Mouse (Mus musculus) right cerebral cortex, adult 2 months (tissue): ENCODE results near the gene Slamf6.
"Not testable (repeated sequence)": the region's sequence is repeated elsewhere in the genome, so short reads cannot be mapped to it uniquely, and the experiment has no call there.

Experiments used
- DNase-seq, 2 experiments: peaks; one replicate each; pipeline ENCODE4 v3.0.0; 2021 to 2022; ENCODE audit warnings: low spot score in 2 of 2

Gene Slamf6

GRCm38 (mm10) chr1:171955071-171955470, 37.8 kb downstream of the Slamf6 start:
- DNase-seq: no peak

GRCm38 (mm10) chr1:171957411-171957810, 40.1 kb downstream of the Slamf6 start:
- DNase-seq: no peak

GRCm38 (mm10) chr1:171960726-171961125, 43.4 kb downstream of the Slamf6 start:
- no peak for DNase-seq

- DNase-seq: no peak
These were observed 44.4 kb downstream of the Slamf6 start for GRCm38 (mm10) chr1:171961704-171962103.

GRCm38 (mm10) chr1:171963613-171964012, 46.3 kb downstream of the Slamf6 start:
- DNase-seq: no peak

GRCm38 (mm10) chr1:171966054-171966790, 48.9 kb downstream of the Slamf6 start:
- DNase-seq: no peak

- DNase-seq: no peak
These were observed 51.9 kb downstream of the Slamf6 start for GRCm38 (mm10) chr1:171969221-171969620.

GRCm38 (mm10) chr1:171970854-171971586, 53.7 kb downstream of the Slamf6 start:
- DNase-seq: no peak

- DNase-seq: not testable (repeated sequence)
These were observed 57.0 kb downstream of the Slamf6 start for GRCm38 (mm10) chr1:171974361-171974760.

- DNase-seq: no peak
These were observed 58.1 kb downstream of the Slamf6 start for GRCm38 (mm10) chr1:171975377-171975776.

GRCm38 (mm10) chr1:171975831-171976230, 58.5 kb downstream of the Slamf6 start:
- DNase-seq: no peak

- no peak for DNase-seq
These were observed 59.7 kb downstream of the Slamf6 start for GRCm38 (mm10) chr1:171976826-171977539.

- no peak for DNase-seq
These were observed 60.6 kb downstream of the Slamf6 start for GRCm38 (mm10) chr1:171977891-171978290.

- no peak for DNase-seq
These were observed 62.8 kb downstream of the Slamf6 start for GRCm38 (mm10) chr1:171979969-171980730.

GRCm38 (mm10) chr1:171982170-171982569, 64.9 kb downstream of the Slamf6 start:
- DNase-seq: no peak

- DNase-seq: no peak
These were observed 65.4 kb downstream of the Slamf6 start for GRCm38 (mm10) chr1:171982740-171983139.

GRCm38 (mm10) chr1:171983372-171984001, 66.2 kb downstream of the Slamf6 start:
- no peak for DNase-seq

GRCm38 (mm10) chr1:171984121-171984520, 66.8 kb downstream of the Slamf6 start:
- no peak for DNase-seq

- no peak for DNase-seq
These were observed 74.6 kb downstream of the Slamf6 start for GRCm38 (mm10) chr1:171991883-171992282.

GRCm38 (mm10) chr1:171992901-171993530, 75.7 kb downstream of the Slamf6 start:
- no peak for DNase-seq

- no peak for DNase-seq
These were observed 77.2 kb downstream of the Slamf6 start for GRCm38 (mm10) chr1:171994501-171994900.
